Mouse (Mus musculus) hindbrain, embryonic 11.5 days (tissue): Measurements from ENCODE around the gene Sptb. TPM values are rescaled to one million over a fixed set of nuclear protein-coding genes. Genes with fewer than 3 reads are reported as not detected.
A peak's percentile ranks its signal among the peaks of the same experiment; 100 is the strongest.

Experiments used
- ATAC-seq: fragments of 200-750 bp; cut with Nextera tagmentation; 2 replicates; pipeline ENCODE4 v1.8.0; 2017; ENCODE audit warnings: mild to moderate bottlenecking, moderate TSS enrichment, moderate library complexity; ENCODE audit not compliant: low FRiP score
- DNase-seq: peaks from one replicate; pipeline ENCODE4 v3.0.0-alpha.2; 2015; ENCODE audit warnings: low spot score
- H3K27ac ChIP-seq: fragments of 300-500 bp; sonication (generic); 2 replicates; pipeline ENCODE4 v1.5.1; 2014; ENCODE audit warnings: mild to moderate bottlenecking, low read depth, low read length
- H3K27me3 ChIP-seq: fragments of 300-500 bp; sonication (generic); 2 replicates; pipeline ENCODE4 v1.6.1; 2014; ENCODE audit warnings: mild to moderate bottlenecking, low read length, moderate library complexity, mixed read lengths; ENCODE audit not compliant: control insufficient read depth, insufficient read depth
- H3K36me3 ChIP-seq: fragments of 300-500 bp; sonication (generic); 2 replicates; pipeline ENCODE4 v1.6.1; 2014; ENCODE audit warnings: mild to moderate bottlenecking, low read length, moderate library complexity, mixed read lengths; ENCODE audit not compliant: control insufficient read depth, insufficient read depth
- H3K4me1 ChIP-seq: fragments of 300-500 bp; sonication (generic); replicated peaks from 2 replicates; pipeline ENCODE4 v1.6.1; 2014; ENCODE audit warnings: low read length, mixed read lengths; ENCODE audit not compliant: control insufficient read depth, insufficient read depth
- H3K4me2 ChIP-seq: fragments of 300-500 bp; sonication (generic); replicated peaks from 2 replicates; pipeline ENCODE4 v1.6.1; 2014; ENCODE audit warnings: mild to moderate bottlenecking, low read depth, low read length
- H3K4me3 ChIP-seq: fragments of 300-500 bp; sonication (generic); 2 replicates; pipeline ENCODE4 v1.5.1; 2014; ENCODE audit warnings: low read depth, low read length
- H3K9ac ChIP-seq: fragments of 300-500 bp; sonication (generic); 2 replicates; pipeline ENCODE4 v1.6.1; 2014; ENCODE audit warnings: low read depth, low read length
- H3K9me3 ChIP-seq: fragments of 300-500 bp; sonication (generic); 2 replicates; pipeline ENCODE4 v1.6.1; 2016; ENCODE audit warnings: low read length; ENCODE audit not compliant: control insufficient read depth
- WGBS: fragments of 180-500 bp; shearing (Covaris S2); extraction: QIAGEN DNeasy Blood & Tissue Kit; methylation state at CpG from one replicate; pipeline ENCODE4 v1.1.7; 2014; 5-methylcytosine and 5-hydroxymethylcytosine counted together
- polyA plus RNA-seq: library from polyadenylated mRNA; unstranded; fragments of >200 nt; fragmentation: Nextera tagmentation; extraction: Ambion mirVana; gene quantifications from 2 replicates; pipeline ENCODE4 v1.2.1, GENCODE M21; 2014

Gene Sptb
- polyA plus RNA-seq, 1 experiment from 2014 or later, result 3.6 TPM

GRCm38 (mm10) chr12:76533377-76534222 lies 176.7 kb downstream of the Sptb start:
- H3K27ac ChIP-seq, result no peak overlapping the region

DNA sequence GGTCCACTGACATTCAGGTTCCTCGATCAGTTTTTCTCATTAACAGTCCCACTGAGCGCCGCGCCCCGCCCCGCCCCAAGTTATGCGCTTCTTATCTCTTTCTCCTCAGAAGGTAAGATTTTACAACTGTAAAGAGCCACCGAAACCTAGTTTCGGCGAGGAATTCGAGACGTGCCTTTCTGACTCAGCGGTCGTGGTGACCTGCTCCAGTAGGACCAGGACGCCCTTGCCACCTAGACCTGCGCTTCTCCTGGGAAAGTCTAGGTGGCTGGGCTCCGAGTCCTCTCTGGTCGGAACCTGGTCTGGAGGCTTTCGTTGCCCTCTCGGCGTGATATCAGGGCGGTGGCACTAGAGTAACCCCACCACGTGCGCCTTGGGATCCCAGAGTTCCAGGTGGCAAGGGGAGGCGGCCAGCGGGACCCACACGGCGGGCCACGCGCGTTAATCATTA lies 177.4 kb downstream of the Sptb start:
- no peak overlapping the region for H3K27ac ChIP-seq
- ATAC-seq, result peak; percentile 25; the same call in 1 of the 2 replicates
- no peaks in the 10 kb centered on the region for H3K9me3 ChIP-seq
- peak overlapping the region; percentile 55 for H3K4me3 ChIP-seq
- peak overlapping the region; percentile 96 for H3K4me2 ChIP-seq
- peak overlapping the region; percentile 59 for H3K9ac ChIP-seq
- H3K27me3 ChIP-seq, result peaks cover 50% of the 10 kb centered on the region
- under 1% methylated on average over 31 of the region's 31 CpGs for WGBS
- H3K4me1 ChIP-seq, result peaks cover 4% of the 10 kb centered on the region
- DNase-seq, result peak; percentile 62
- H3K36me3 ChIP-seq, result no peaks in the 10 kb centered on the region

More at GRCm38 (mm10) chr12:76533377-76534222, 176.7 kb downstream of the Sptb start:
- whole genome bisulfite sequencing, result under 1% methylated on average over 63 of the region's 74 CpGs
- Histone ChIP-seq H3K9ac (peak overlapping the region; percentile 59), H3K4me2 (peak overlapping the region; percentile 96), H3K27me3 (peaks cover 50% of the 10 kb centered on the region), H3K36me3 (no peaks in the 10 kb centered on the region), H3K9me3 (no peaks in the 10 kb centered on the region), H3K4me1 (peaks cover 4% of the 10 kb centered on the region), H3K4me3 (peak overlapping the region; percentile 55)
- peak; percentile 81 for ATAC-seq
- peak; percentile 74 for DNase-seq

GRCm38 (mm10) chr12:76531986-76532925 lies 178.1 kb downstream of the Sptb start:
- no peaks in the 10 kb centered on the region for H3K36me3 ChIP-seq
- H3K27ac ChIP-seq, result no peak overlapping the region
- 2% methylated on average over 19 of the region's 19 CpGs for WGBS
- peak overlapping the region; percentile 55 for H3K4me3 ChIP-seq
- no peaks in the 10 kb centered on the region for H3K9me3 ChIP-seq
- H3K4me2 ChIP-seq, result peak overlapping the region; percentile 96
- DNase-seq, result peak; percentile 36
- H3K4me1 ChIP-seq, result peaks cover 4% of the 10 kb centered on the region
- ATAC-seq, result no peak
- H3K9ac ChIP-seq, result no peak overlapping the region
- peaks cover 50% of the 10 kb centered on the region for H3K27me3 ChIP-seq

DNA sequence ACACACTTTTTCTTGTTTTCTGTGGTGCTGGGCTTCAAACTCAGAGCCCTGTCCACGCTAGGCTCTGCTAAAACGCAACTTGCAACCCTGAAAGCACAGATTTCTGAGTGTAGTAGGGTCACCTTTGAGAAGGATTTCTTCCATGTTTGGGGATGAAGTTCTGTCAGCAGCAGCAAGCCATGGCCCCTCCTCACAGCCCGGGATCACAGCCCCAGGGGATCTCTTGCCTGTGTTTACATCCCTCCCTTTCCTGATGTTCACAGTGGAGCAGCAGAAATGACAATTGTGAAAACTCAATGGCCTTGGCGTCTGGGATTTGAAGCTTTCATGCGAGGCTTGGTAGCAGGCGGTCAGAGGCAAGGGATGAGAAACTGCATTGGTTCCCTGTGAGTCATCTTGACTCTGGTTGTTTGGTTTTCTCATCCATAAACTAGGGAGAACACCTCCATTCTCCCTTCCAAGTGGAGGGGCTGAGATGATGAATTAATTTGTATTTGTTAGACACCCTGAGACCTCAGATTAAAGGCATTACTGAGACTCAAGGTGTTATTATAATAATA lies 179.7 kb downstream of the Sptb start, which contains the start of gene Plekhg3:
Gene Plekhg3 (plus strand): TSS at position 312 of the 560 bp plus-strand sequence.
- Histone ChIP-seq H3K36me3 (no peaks in the 10 kb centered on the region), H3K9me3 (no peaks in the 10 kb centered on the region), H3K27ac (no peak within 1 kb of the TSS), H3K4me3 (no peak within 1 kb of the TSS), H3K27me3 (peaks cover 45% of the 10 kb centered on the region), H3K9ac (no peak within 1 kb of the TSS), H3K4me1 (peaks cover 4% of the 10 kb centered on the region), H3K4me2 (no peak within 1 kb of the TSS)
- WGBS, result 30% methylated on average over 6 of the region's 6 CpGs
- ATAC-seq (no peak), DNase-seq (no peak)

Other genes with a start within 250 kb of the Sptb start
- 1.9 and 2.1 TPM in 2 replicates for gene Plekhg3, start 179.7 kb downstream of the Sptb start, polyA plus RNA-seq
- 99.5 and 106 TPM in 2 replicates for gene Churc1, start 55.0 kb upstream of the Sptb start, polyA plus RNA-seq
- 42.5 and 43.5 TPM in 2 replicates for gene Fntb, start 55.0 kb upstream of the Sptb start, polyA plus RNA-seq
- gene Gpx2, start 85.0 kb upstream of the Sptb start, polyA plus RNA-seq, result not detected in 2 replicates
- 11.3 and 14.6 TPM in 2 replicates for gene Rab15, start 112.4 kb upstream of the Sptb start, polyA plus RNA-seq